Mouse (Mus musculus): ENCODE results near the gene Slc25a21.

GRCm38 (mm10) chr12:56767474-56767873 lies 429.8 kb downstream of the Slc25a21 start:
- TF ChIP-seq POLR2A (IDR thresholded peaks at IDR 0.05; ENCODE audit: borderline replicate concordance, insufficient read depth, low read length): no peak
- TF ChIP-seq CTCF (IDR thresholded peaks at IDR 0.05; ENCODE audit: borderline replicate concordance, insufficient read depth, low read depth, low read length): no peak
